Mouse (Mus musculus): Measurements from ENCODE around the gene Tmem43. TPM values are rescaled to one million over a fixed set of nuclear protein-coding genes. Genes with fewer than 3 reads are reported as not detected.

Tmem43 gene
- total RNA-seq, 2 experiments from 2014 or later = 25.3 to 27.3 TPM

- no peak for DNase-seq (ENCODE audit: low spot score in 2 of 2)
Measured at GRCm38 (mm10) chr6:91533359-91533758, 59.9 kb downstream of the Tmem43 start.

DNA sequence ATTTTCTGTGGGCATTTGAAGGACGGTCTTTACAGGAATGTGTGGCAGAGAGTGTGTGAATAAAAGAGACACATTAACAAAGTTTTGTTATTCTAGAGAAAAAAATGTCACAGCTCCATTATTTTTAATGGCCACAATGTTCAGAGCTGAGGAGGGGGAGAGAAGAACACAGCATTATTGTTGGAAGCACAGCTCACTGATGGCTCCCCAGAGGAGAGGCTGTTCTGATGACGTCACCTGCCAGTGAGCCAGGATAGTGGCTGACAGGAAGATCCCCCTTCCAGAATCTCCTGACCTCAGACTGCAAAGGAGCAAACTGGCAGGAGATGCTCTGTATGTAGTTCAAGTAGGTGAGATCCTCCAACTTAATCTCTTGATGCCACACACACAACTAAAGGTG, 60.3 kb downstream of the Tmem43 start:
- DNase-seq (ENCODE audit: low spot score in 2 of 2) = no peak

GRCm38 (mm10) chr6:91534268-91534667, 60.8 kb downstream of the Tmem43 start:
- DNase-seq (ENCODE audit: low spot score in 2 of 2) = no peak

DNA sequence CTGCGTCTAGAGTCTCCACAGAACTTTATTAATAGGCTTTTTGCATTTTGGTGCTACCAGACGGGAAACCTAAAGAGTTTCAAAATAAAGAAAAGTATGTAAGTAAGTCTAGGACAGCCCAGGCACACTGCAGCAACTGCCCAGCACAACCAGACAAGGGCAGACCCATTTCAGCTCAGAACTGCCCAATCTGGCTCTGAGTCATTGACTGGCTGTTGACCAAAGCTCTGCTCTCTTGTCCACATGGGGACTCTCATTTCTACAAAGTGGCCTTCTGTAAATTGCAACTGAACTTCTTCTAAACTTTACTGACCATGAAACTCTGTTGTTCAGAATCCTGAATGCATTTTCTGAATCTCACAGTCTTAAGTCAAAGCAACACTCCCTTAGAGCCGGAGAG, 61.7 kb downstream of the Tmem43 start:
- no peak for DNase-seq (ENCODE audit: low spot score in 2 of 2)

- no peak for DNase-seq (ENCODE audit: low spot score in 2 of 2)
Measured at GRCm38 (mm10) chr6:91536047-91536765, 62.7 kb downstream of the Tmem43 start.

Other genes with a start within 250 kb of the Tmem43 start
- 10 to 100 TPM; 18.5 to 31.0 TPM for gene Wnt7a, start 62.3 kb upstream of the Tmem43 start, total RNA-seq (2021)
- gene Chchd4, start 157 bp upstream of the Tmem43 start, total RNA-seq (2021) = 10 to 100 TPM; 17.5 to 17.6 TPM
- 10 to 100 TPM; 11.8 to 13.0 TPM for gene Xpc, start 42.2 kb downstream of the Tmem43 start, total RNA-seq (2021)
- gene Lsm3, start 42.2 kb downstream of the Tmem43 start, total RNA-seq (2021) = 10 to 100 TPM; 39.5 to 41.7 TPM
- gene Slc6a6, start 210.3 kb downstream of the Tmem43 start, total RNA-seq (2021) = 100 to 1,000 TPM; 149 to 151 TPM